Mouse (Mus musculus): ENCODE results near the gene Cep95. TPM values are rescaled to one million over a fixed set of nuclear protein-coding genes. Genes with fewer than 3 reads are reported as not detected.
A peak's percentile ranks its signal among the peaks of the same experiment; 100 is the strongest.

Gene Cep95
- polyA plus RNA-seq, 1 experiment from 2014 or later = 12.7 TPM

Small RNA genes within 50 kb of the gene (microRNA-seq; reads per million reads assigned to microRNA genes)
- gene Gm25994 (not detected), gene Mir3064 (10.2 reads per million, percentile 22 among the genes with 10 or more reads in this experiment)

Other genes with a start within 250 kb of the Cep95 start
- gene Tex2, start 175.8 kb upstream of the Cep95 start, polyA plus RNA-seq (2016; fragmentation: Nextera tagmentation; extraction: Ambion mirVana) = 11.3 and 11.7 TPM in 2 replicates
- gene Pecam1, start 38.6 kb upstream of the Cep95 start, polyA plus RNA-seq (2016; fragmentation: Nextera tagmentation; extraction: Ambion mirVana) = 10.7 and 12.3 TPM in 2 replicates
- gene Milr1, start 38.0 kb upstream of the Cep95 start, polyA plus RNA-seq (2016; fragmentation: Nextera tagmentation; extraction: Ambion mirVana) = 2.2 and 2.7 TPM in 2 replicates
- gene Polg2, start 9.7 kb upstream of the Cep95 start, polyA plus RNA-seq (2016; fragmentation: Nextera tagmentation; extraction: Ambion mirVana) = 7.0 and 7.3 TPM in 2 replicates
- 174 and 177 TPM in 2 replicates for gene Ddx5, start 67 bp upstream of the Cep95 start, polyA plus RNA-seq (2016; fragmentation: Nextera tagmentation; extraction: Ambion mirVana)
- 4.3 and 5.1 TPM in 2 replicates for gene Smurf2, start 131.5 kb downstream of the Cep95 start, polyA plus RNA-seq (2016; fragmentation: Nextera tagmentation; extraction: Ambion mirVana)
- 360 and 381 TPM in 2 replicates for gene Kpna2, start 210.3 kb downstream of the Cep95 start, polyA plus RNA-seq (2016; fragmentation: Nextera tagmentation; extraction: Ambion mirVana)
- gene 1810010H24Rik, start 236.4 kb downstream of the Cep95 start, polyA plus RNA-seq (2016; fragmentation: Nextera tagmentation; extraction: Ambion mirVana) = 1.5 and 2.0 TPM in 2 replicates

Measured in liver, embryonic 12.5 days (tissue).